Mouse (Mus musculus) olfactory bulb, adult 2 months (tissue): ENCODE results near the gene Aacs.

ENCODE experiments used
- CTCF ChIP-seq: fragments of 200-500 bp; IDR thresholded peaks from 2 replicates; pipeline ENCODE4 v1.5.1; 2012; ENCODE audit warnings: low read depth, mild to moderate bottlenecking, low read length, moderate library complexity; ENCODE audit not compliant: insufficient read depth
- POLR2A ChIP-seq: fragments of 200-500 bp; IDR thresholded peaks from 2 replicates; pipeline ENCODE4 v1.6.1; 2012; ENCODE audit warnings: mild to moderate bottlenecking, low read depth, low read length, moderate library complexity; ENCODE audit not compliant: insufficient read depth

- TF ChIP-seq CTCF (no peak), POLR2A (no peak)
These were observed 584 bp upstream of the Aacs start for GRCm38 (mm10) chr5:125475030-125475429.
